Mouse (Mus musculus) testis, postnatal 10 days (tissue): ENCODE data around the gene Tns1.
"Not testable (repeated sequence)": the region's sequence is repeated elsewhere in the genome, so short reads cannot be mapped to it uniquely, and the experiment has no call there.

Experiments used
- DNase-seq: peaks from one replicate; pipeline ENCODE4 v3.0.0; 2021; ENCODE audit warnings: low spot score

Tns1 gene

DNA sequence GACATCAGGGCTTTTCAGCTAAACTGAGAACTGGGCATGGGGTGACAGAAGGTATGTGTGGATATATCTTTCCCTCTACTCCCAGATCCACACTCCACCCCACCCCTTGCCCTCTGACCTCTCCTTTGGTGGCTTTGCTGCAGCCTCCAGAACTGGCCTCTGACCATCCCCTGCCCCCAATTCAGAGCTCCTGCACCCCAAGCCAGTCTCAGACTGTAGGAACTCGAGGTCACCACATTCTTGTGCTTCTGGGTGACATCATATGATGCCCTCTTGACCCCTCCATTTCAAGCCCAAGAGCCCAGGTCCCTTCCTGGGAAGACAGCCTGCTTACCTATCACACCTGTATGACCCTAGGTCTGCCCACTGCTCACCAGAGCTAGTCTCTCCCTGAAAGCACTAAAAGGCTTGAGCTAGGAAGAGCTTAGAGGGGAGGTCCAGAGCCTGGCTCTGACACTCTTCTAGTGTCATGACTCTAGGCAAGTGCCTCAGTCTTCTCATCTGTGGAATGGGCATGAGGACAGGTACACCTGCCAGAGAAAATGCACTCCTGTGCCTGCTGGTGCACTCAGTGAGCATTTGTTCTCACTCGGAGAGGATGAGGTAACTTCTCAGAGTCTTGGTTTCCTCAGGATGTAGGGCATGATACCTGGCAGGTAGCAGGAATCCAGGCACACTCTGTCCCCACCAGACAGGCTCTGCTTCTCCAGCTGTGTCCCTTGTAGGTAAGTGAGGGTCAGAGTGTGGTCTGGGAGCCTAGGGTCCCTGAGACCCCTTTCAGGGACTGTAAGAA, 214.9 kb downstream of the Tns1 start:
- DNase-seq: peak; percentile 42

DNA sequence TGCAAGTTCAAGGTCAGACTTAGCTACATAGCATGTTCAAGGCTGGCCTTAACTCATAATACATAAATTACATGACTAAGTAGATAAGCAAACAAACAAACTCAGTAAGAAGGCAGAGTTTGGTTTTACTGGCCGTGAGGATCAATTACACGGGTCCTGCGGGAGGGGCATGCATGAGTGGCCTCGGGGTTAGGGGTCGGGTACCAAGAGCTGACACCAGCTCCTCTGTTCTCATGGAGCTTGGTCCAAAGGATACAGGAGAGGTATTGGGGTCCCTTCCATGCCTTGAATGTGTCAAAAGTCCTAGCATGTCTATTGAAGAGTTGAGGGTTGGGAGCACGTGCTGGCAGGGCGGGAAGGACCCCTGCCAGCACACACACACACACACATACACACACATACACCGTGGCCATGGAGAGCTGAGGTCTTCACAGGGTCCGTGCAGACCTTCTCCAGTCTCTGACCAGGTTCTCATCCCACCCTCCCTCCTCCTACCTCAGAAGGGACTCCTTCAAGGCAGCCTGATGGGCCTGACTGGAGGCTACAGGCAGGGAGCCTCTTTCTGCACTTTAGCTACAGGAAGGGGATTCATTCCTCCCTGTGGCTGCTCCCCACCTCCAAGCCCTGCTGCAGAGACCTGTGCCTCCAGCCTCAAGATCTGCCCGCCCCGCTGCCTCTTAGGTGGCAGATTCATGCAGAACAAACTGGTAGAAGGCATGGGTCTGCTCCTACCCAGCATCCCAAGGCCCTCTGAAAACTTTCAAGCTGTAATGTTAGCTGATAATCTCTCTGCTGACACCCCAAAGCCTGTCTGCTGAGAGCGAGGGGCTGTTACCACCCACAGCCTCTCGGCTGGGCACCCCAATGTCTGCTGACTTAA, 215.9 kb downstream of the Tns1 start:
- peak; percentile 39 for DNase-seq

DNA sequence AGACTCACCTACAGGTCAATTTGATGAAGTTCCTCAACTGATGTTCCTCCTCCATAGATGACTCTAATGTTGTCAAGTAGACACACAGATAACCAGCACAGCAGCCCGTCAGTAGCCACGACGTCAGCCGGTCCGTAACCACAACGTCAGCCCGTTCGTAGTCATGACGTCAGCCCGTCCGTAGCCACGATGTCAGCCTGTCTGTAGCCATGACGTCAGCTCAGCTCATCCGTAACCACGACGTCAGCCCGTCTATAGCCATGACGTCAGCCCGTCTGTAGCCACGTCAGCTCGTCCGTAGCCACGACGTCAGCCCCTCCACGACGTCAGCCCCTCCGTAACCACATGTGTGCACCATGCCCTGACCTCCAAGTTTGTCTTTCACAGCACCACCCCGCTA, 217.1 kb downstream of the Tns1 start:
- no peak for DNase-seq

DNA sequence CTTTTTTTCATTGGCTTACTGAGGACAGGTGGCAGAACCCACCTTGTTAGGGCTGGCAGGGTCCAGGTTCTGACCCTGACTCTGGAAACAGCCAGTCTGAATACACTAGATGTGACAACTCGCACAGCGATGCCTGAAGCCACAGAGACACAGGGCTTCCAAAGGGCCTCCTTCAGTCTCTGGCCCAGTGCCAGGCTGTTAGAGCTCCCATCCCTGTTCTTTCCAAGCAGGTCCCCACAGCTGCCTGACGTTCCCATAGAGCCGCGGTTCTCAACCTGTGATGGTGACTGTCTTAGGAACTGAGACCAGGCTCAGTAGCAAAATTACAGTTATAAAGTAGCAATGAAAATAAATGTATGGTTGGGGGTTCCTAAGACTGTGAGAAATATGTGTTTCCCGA, 217.9 kb downstream of the Tns1 start:
- peak; percentile 56 for DNase-seq

DNA sequence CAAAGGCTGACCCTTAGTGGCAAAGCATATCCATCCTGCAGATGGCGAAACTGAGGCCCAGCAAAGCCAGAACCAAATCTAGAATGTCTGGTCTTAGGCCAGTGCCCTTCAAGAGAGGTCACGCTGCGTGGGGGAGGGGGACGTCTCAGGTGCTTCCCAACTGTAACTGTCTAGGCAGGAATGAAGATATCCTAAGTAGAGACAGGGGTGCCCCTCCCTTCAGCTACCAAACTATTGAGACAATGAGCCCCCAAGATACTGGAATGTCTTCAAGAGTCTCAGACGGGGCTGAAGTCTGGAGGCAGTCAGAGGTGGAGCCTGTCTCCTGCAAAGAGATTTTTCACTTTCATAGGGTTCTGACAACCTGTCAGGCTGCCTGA, 218.4 kb downstream of the Tns1 start:
- DNase-seq: peak; percentile 52

DNA sequence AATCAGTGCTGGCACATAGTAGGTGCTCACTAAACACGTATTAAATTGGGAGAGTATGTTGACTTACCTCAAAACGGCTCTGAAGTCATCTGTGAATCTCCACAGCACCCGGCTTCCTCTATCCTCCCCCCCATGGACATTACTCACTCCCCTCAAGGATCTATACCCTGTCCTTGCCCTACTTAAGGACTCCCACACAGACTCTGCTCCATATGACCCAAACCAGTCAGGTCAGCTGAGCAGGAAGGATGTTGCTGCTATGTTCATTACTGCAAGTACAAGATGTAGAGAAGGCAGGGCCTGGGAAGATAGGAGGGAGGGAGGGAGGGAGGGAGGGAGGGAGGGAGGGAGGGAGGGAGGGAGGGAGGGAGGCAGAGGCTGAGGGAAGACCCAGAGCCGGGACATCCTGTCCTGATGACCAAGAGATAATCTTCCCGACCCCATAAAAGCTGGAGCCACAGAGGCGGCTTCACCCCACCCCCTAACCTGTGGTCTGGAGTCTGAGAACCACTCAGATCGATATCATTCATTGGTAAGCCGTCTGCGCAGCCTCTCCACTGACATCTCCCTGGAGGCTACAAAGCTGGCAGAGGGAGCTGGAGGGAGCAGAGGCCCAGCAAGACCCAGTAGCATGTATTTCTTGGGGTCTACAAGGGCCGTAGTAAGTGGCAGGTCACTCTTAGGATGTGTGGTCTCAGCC, 219.0 kb downstream of the Tns1 start:
- DNase-seq: peak; percentile 46

DNA sequence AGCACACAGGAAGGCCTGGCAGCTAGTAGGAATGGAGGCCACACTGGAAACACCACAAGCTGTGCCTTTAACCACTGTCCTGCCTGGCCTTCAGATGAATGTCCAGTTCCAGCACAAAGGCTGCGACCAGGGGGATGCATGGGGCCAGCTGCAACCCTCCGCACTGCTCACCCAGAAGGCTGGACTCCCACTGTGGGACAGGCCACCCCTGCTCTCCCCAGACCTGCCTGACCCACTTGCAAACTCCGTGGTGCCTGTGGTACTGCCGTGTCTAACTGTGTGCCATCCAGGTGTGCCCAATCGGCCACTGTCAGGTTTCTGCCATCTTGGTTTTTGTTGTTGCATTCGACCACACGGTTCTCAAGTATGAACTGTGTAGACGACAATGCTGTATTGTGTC, 219.6 kb downstream of the Tns1 start:
- peak; percentile 40 for DNase-seq

DNA sequence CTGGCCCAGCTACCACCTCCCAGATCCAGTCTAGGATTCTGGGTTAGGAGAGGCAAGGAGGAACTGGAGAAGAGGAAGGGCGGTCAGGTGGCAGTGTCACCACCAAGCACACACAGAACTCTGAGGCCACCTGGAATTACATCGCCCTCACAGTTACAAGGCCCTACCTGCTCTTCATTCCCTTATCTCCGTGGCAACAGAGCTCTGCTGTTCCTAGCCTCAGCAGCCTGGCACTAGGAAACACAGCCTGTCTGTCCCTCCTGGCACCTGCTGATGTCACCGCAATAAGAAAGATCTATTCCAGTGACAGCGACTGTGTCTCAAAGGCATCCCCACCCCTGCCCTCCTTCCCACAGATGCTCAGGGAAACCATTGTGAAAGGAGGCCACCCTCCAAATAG, 221.2 kb downstream of the Tns1 start:
- DNase-seq: no peak

DNA sequence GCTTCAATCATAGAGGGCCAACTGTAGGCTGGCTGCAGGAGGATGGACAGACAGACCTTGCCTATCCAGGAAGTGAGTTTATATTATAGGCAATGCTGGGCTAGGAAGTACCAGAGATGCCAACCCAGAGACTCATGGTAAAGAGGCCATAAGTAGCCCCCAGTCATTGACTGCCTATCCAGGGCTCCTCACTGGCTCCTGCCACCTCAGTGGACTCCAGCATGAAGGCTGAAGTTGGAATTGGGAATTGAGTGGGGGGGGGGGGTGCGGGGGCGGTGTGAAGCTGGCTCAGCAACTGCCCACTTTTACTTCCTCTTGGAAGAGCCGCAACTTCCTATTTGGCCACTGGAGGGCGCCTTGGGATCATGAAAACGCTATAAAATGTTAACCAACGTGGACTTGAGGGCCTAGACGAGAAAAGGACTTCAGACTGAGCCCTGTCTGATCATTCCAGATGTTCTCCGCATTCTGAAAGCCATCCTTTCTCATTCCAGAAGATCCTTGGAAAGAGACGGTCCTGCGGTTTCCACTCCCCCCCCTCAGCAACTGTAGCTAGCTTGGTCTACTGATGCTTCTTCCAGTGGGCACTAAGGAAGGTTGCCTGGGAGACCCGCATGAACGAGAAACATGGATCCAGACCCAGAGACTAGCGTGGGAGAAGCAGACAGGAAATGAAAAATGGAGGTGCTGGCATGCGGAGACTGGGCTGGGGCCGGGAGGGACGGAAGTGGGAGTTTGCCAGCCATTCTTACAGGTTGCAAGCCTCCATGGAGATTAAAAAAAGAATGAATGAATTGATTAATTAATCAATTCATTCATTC, 221.9 kb downstream of the Tns1 start:
- DNase-seq: peak; percentile 84

DNA sequence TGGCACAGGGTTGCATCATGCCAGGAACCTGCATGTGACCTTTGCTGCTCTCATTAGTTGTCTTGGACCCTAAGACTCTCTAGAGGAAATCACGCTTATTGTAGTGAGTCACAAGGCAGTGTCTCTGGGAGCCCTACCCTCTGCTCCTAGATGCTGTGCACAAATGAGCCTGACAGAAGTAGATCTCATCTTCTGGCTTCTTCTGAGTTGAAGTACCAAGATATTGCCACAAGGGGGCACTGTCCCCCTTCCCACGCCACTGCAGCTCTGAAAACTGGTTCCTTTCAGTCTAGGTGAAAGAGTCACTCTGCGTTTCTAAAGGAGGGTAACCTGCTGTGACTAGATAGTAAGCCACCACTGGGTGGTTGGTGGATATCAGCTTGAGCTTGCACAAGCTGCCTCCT, 222.8 kb downstream of the Tns1 start:
- peak; percentile 79 for DNase-seq

DNA sequence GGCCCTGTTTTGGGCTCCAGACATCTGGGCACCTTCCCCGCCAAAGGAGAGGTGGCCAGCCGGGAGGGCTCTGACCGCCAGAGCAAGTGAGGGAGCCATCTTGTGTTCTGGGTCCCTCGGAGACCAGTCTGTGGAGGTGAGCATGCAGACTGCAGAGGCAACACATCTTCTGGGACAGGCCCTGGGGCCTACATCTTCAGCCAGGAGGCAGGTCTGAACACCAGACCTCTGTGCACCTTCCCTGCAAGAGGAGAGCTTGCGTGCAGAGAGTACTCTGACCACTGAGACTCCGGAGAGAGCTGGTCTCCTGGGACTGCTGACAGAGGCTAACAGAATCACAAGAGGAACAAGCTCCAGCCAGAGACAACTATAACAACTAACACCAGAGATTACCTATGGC, 228.8 kb downstream of the Tns1 start:
- not testable (repeated sequence) for DNase-seq

DNA sequence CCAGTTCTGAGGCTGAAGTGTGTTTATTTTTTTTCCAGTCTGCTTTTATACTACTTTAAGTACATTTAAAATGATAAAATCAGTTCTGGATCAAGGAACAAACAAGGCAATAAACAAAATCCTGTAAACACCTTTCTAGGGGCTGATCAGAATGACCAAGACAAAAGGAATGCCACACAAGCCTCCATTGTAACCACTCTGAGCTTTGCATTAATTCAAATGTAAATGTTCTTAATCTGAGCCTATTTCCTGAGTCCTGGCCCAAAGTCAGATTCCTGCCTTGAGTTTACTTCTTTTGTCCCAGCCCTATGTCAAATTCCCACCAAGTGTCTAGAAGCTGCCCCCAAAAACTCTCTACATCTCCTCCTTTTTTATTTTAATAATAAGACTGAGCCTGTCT, 243.5 kb downstream of the Tns1 start:
- DNase-seq: no peak

DNA sequence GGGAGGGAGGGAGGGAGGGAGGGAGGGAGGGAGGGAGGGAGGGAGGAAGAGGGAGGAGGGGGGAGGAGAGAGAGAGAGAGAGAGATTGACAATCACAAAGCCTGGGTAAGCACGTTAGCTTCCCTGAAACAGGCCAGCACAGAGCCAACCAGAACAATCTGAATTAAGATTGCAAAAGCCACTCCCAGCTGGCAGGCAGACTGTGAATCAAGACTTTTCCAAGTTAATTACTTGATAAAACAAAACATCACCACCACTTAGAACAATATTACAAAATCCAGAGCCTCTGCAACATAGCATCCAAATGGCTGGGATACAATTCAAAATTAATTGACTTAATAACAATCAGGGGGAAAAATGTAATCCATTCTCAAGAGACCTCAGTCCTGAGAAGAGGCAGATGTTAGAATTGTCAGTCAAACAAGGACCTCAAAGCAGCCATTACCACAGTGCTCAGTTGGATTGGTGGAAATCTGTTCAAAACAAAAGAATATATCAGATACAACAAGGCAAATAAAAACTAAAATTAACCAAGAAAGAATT, 248.5 kb downstream of the Tns1 start:
- no peak for DNase-seq

DNA sequence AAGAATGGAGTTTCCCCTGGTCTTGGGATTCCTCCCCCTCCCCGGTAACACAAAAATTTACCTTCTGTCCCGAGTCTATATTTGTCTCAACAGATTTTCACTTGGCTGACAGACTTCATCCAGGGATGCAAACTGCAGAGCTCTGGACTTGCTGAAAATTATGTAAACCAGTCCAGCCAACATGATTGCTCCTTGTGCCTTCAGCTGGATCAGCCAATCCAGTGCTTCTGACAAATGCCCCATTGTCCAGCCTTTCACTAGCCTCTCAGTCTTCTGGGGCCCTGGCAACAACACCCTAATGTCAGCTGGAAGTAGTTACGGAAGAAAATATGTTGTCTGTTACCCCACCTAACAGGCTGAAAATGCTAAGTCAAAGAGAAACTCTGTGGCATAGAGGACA, 259.9 kb downstream of the Tns1 start:
- no peak for DNase-seq

DNA sequence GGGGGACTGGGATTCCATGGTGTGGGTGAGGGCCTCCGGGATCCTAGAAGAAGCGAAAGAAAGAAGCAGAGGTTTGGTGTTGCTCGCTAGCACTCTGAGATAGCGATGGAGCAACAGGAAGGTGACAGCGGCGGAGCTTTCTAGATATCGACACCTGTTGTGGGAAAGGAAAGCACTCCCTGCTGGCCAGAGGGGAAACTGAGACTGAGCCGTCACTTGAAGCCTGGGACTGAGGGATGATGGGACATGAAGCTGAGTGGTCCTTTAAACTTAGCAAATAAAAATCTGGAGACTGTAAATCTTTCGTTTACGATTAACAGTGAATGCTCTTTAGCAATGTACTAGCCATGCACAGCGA, 261.2 kb downstream of the Tns1 start:
- no peak for DNase-seq

DNA sequence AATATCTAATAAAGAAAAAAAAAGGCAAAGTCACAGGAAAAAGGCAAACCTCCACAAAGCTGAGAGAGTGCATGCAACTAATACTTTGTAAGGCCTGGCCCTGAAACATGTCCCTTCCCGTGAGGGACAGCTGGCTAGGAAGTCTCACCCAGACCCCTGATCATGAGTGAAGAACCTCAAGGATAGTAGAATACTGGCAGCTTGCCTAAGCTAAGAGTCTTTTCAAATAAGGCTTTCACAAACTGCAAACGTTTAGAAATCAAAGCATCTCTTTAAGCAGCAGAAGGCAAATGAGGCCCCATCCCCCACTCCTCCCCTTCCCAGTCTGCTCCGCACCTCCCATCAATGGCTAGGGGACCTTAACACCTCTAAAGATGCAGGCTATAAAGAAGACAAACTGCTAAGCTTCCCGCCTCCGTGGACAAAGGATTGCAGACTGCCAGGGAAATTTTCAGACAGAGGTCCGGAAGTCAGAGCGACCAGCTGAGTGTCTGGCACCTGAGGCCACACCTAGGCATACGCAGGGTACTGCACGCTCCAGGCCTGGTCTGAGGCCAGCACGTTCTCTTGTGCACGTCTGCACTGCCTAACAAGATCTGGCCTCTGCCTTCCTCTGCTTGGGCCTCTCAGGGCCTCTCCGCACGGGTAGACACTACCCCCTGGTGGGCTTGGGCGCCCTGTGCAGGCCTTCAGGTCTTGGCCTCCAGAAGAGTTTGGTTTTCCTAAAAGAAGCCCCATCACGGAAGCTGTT, 261.8 kb downstream of the Tns1 start:
- peak; percentile 86 for DNase-seq

DNA sequence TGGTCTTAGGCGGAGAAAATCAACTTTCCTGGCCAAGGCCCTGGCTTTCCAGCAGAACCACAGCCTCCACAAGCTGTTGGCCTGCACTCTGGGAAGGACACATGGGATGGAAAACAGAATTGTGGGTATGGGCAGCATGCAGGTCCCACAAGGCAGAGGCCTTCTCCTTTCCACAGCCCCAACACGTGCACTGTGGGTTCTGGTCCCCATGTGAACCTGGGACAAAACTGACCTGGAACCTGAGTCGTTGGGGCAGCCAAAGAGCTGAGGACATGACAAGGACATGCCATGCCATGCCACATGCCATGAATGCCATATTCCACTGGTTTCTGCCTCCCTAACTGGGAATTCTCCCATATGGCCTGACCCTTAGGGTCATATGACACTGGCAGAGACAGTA, 263.8 kb downstream of the Tns1 start:
- DNase-seq: no peak
